Mouse (Mus musculus) intestine, embryonic 14.5 days (tissue): ENCODE measurements around the gene Tbc1d16. TPM values are rescaled to one million over a fixed set of nuclear protein-coding genes. Genes with fewer than 3 reads are reported as not detected.

Experiments
- ATAC-seq: fragments of 200-750 bp; cut with Nextera tagmentation; replicated peaks from 2 replicates; pipeline ENCODE4 v1.8.0; 2017; ENCODE audit warnings: low read depth, moderate number of reproducible peaks, moderate TSS enrichment, moderate library complexity; ENCODE audit not compliant: low FRiP score, low TSS enrichment
- DNase-seq: peaks from one replicate; pipeline ENCODE4 v3.0.0-alpha.2; 2018; ENCODE audit warnings: low spot score
- H3K27ac ChIP-seq: fragments of 300-500 bp; sonication (generic); 2 replicates; pipeline ENCODE4 v1.5.1; 2014; ENCODE audit warnings: low read depth, mild to moderate bottlenecking, control low read depth
- H3K27me3 ChIP-seq: fragments of 300-500 bp; sonication (generic); replicated peaks from 2 replicates; pipeline ENCODE4 v1.6.1; 2014; ENCODE audit warnings: low read length, control low read depth; ENCODE audit not compliant: control insufficient read depth, insufficient read depth
- H3K36me3 ChIP-seq: fragments of 300-500 bp; sonication (generic); 2 replicates; pipeline ENCODE4 v1.6.1; 2014; ENCODE audit warnings: low read length, control low read depth; ENCODE audit not compliant: control insufficient read depth, insufficient read depth
- H3K4me1 ChIP-seq: fragments of 300-500 bp; sonication (generic); replicated peaks from 2 replicates; pipeline ENCODE4 v1.6.1; 2014; ENCODE audit warnings: low read length, control low read depth, mixed read lengths; ENCODE audit not compliant: control insufficient read depth, insufficient read depth
- H3K4me2 ChIP-seq: fragments of 300-500 bp; sonication (generic); 2 replicates; pipeline ENCODE4 v1.6.1; 2014; ENCODE audit warnings: low read length
- H3K4me3 ChIP-seq: fragments of 300-500 bp; sonication (generic); 2 replicates; pipeline ENCODE4 v1.5.1; 2014; ENCODE audit warnings: low read depth, low read length, control low read depth, mixed read lengths
- H3K9ac ChIP-seq: fragments of 300-500 bp; sonication (generic); 2 replicates; pipeline ENCODE4 v1.6.1; 2014; ENCODE audit warnings: mild to moderate bottlenecking, low read length
- H3K9me3 ChIP-seq: fragments of 300-500 bp; sonication (generic); 2 replicates; pipeline ENCODE4 v1.6.1; 2016; ENCODE audit warnings: low read length, control low read depth; ENCODE audit not compliant: control insufficient read depth
- WGBS: fragments of 180-500 bp; shearing (Covaris S2); extraction: QIAGEN DNeasy Blood & Tissue Kit; methylation state at CpG from one replicate; pipeline ENCODE4 v1.1.7; 2014; 5-methylcytosine and 5-hydroxymethylcytosine counted together
- polyA plus RNA-seq: library from polyadenylated mRNA; unstranded; fragments of >200 nt; fragmentation: Nextera tagmentation; extraction: Ambion mirVana; gene quantifications from 2 replicates; pipeline ENCODE4 v1.2.1, GENCODE M21; 2014

The Tbc1d16 gene
- polyA plus RNA-seq, 1 experiment from 2014 or later, result 13.0 TPM

GRCm38 (mm10) chr11:119164375-119164774 lies 63.9 kb downstream of the Tbc1d16 start:
- H3K27me3 ChIP-seq, result no peaks in the 10 kb centered on the region
- H3K9ac ChIP-seq, result no peak overlapping the region
- ATAC-seq, result no peak
- H3K27ac ChIP-seq, result no peak overlapping the region
- H3K4me1 ChIP-seq, result peaks cover 15% of the 10 kb centered on the region
- WGBS, result 93% methylated on average over 7 of the region's 7 CpGs
- no peaks in the 10 kb centered on the region for H3K36me3 ChIP-seq
- H3K9me3 ChIP-seq, result no peaks in the 10 kb centered on the region
- H3K4me3 ChIP-seq, result no peak overlapping the region
- no peak for DNase-seq
- no peak overlapping the region for H3K4me2 ChIP-seq

DNA sequence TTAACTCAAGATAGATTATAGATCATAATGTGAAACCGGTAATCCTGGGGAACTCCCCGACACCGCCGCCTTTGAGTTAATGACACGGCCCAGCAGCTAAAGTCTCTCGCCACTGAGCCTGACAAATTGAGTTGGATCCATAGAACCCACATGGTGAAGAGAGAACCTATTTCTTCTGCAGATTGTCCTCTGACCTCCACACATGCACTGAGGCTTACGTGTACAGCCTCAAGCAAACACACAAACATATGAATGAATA lies 64.6 kb downstream of the Tbc1d16 start:
- H3K4me1 ChIP-seq, result peaks cover 15% of the 10 kb centered on the region
- H3K27ac ChIP-seq, result no peak overlapping the region; the same call in 1 of the 2 replicates
- H3K36me3 ChIP-seq, result no peaks in the 10 kb centered on the region
- ATAC-seq, result no peak
- WGBS, result 81% methylated on average over 7 of the region's 7 CpGs
- no peaks in the 10 kb centered on the region for H3K27me3 ChIP-seq
- H3K9ac ChIP-seq, result no peak overlapping the region
- no peaks in the 10 kb centered on the region for H3K9me3 ChIP-seq
- DNase-seq, result no peak
- H3K4me2 ChIP-seq, result no peak overlapping the region
- H3K4me3 ChIP-seq, result no peak overlapping the region

GRCm38 (mm10) chr11:119162959-119163733 lies 65.2 kb downstream of the Tbc1d16 start:
- H3K9me3 ChIP-seq, result no peaks in the 10 kb centered on the region
- H3K36me3 ChIP-seq, result no peaks in the 10 kb centered on the region
- no peaks in the 10 kb centered on the region for H3K27me3 ChIP-seq
- H3K4me1 ChIP-seq, result peaks cover 15% of the 10 kb centered on the region
- no peak overlapping the region for H3K9ac ChIP-seq
- H3K4me3 ChIP-seq, result no peak overlapping the region
- peak overlapping the region; percentile 16; the same call in 1 of the 2 replicates for H3K4me2 ChIP-seq
- ATAC-seq (no peak), DNase-seq (no peak)
- H3K27ac ChIP-seq, result peak overlapping the region; percentile 62; the same call in 1 of the 2 replicates
- WGBS, result 47% methylated on average over 22 of the region's 22 CpGs

DNA sequence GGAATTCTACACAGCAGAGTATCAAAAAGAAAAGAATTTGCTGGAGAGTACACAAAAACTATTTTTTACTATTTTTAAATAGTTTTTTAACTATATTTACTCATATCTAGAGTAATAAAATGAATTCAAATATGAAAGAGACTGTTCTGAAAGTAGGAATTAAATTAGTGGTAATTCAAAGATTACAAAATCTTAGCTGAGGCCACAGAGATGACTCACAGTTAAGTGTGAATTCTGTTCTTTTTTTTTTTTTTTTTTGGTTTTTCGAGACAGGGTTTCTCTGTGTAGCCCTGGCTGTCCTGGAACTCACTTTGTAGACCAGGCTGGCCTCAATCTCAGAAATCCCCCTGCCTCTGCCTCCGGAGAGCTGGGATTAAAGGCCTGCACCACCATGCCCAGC lies 66.6 kb downstream of the Tbc1d16 start:
- no peak overlapping the region for H3K4me3 ChIP-seq
- WGBS, result 81% methylated on average over 2 of the region's 2 CpGs
- H3K9me3 ChIP-seq, result no peaks in the 10 kb centered on the region
- ATAC-seq, result no peak
- peaks cover 15% of the 10 kb centered on the region for H3K4me1 ChIP-seq
- no peak overlapping the region for H3K9ac ChIP-seq
- no peak overlapping the region for H3K27ac ChIP-seq
- no peak for DNase-seq
- H3K27me3 ChIP-seq, result no peaks in the 10 kb centered on the region
- H3K4me2 ChIP-seq, result no peak overlapping the region
- no peaks in the 10 kb centered on the region for H3K36me3 ChIP-seq

- peaks cover 6% of the 10 kb centered on the region; the same call in 1 of the 2 replicates for H3K36me3 ChIP-seq
- H3K27me3 ChIP-seq, result peaks cover 5% of the 10 kb centered on the region; the same call in 1 of the 2 replicates
- peaks cover 6% of the 10 kb centered on the region for H3K4me1 ChIP-seq
- H3K4me2 ChIP-seq, result no peak overlapping the region
- H3K4me3 ChIP-seq, result no peak overlapping the region
- no peaks in the 10 kb centered on the region for H3K9me3 ChIP-seq
- 89% methylated on average over 5 of the region's 5 CpGs for WGBS
- DNase-seq, result no peak
- no peak overlapping the region for H3K9ac ChIP-seq
- ATAC-seq, result no peak
- H3K27ac ChIP-seq, result no peak overlapping the region
Measured at GRCm38 (mm10) chr11:119160050-119160449, 68.2 kb downstream of the Tbc1d16 start.

DNA sequence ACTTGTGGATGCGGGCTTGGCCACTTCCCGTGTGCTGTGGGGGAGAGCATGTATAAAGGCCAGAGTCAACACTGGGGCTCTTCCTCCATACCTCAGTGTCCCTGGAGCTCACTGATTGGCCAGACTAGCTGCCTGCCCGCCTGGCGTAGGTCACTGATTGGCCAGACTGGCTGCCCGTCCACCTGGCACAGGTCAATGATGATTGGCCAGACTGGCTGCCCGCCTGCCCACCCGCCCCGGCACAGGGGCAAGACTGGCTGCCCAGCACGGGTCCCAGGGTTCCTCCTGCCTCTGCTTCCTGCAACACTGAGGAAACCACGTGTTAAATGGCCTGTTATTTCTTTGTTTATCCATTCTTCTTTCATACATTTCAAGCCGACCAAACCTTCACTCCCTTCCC lies 68.8 kb downstream of the Tbc1d16 start:
- WGBS, result 48% methylated on average over 11 of the region's 11 CpGs
- H3K27me3 ChIP-seq, result peaks cover 5% of the 10 kb centered on the region; the same call in 1 of the 2 replicates
- peaks cover 11% of the 10 kb centered on the region; the same call in 1 of the 2 replicates for H3K36me3 ChIP-seq
- no peak overlapping the region for H3K4me3 ChIP-seq
- no peaks in the 10 kb centered on the region for H3K9me3 ChIP-seq
- peaks cover 6% of the 10 kb centered on the region for H3K4me1 ChIP-seq
- DNase-seq (no peak), ATAC-seq (peak; percentile 44; the same call in 1 of the 2 replicates)
- no peak overlapping the region for H3K27ac ChIP-seq
- no peak overlapping the region for H3K9ac ChIP-seq
- no peak overlapping the region for H3K4me2 ChIP-seq

DNA sequence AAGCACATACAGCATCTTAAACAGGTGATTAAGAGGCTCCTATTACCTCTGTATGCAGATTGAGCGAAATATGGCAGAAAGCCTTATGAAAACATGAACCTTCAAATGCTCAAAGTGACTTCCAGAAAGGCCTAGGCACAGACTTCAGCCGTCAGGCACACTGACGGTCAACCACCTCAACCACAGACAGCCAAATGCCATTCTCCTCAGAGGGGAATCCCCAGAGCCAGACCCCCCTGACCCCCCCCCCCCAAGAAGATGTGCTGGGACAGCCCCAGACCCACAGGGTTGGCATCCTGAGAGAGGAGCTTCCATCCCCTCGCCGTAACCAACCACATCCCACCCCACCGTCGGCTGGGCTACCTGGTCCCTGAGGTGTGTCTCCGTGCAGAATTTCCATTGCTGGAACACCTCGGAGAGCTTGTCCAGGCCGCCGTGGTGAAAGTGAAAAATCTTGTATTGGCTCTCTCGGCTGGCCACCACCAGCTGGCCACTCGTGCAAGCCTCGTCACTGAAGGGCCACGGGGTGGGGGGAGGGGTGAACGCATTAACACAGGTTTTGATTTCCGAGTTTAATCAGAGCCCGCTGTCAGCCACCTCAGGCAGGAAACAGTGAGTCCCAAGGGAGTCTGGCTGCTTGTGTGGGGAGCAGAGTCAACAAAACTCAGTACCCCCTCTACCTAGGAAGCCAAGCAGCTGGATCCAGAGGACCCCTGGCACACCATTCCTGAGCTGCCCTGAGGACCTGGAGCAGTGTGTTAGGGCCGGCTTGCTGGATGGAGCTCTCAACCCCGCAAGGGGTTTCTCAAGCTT lies 70.7 kb downstream of the Tbc1d16 start:
- WGBS, result 48% methylated on average over 20 of the region's 20 CpGs
- no peak overlapping the region for H3K4me3 ChIP-seq
- H3K27ac ChIP-seq, result no peak overlapping the region
- H3K4me1 ChIP-seq, result no peaks in the 10 kb centered on the region
- no peak overlapping the region for H3K9ac ChIP-seq
- H3K9me3 ChIP-seq, result no peaks in the 10 kb centered on the region
- peaks cover 5% of the 10 kb centered on the region; the same call in 1 of the 2 replicates for H3K27me3 ChIP-seq
- peaks cover 27% of the 10 kb centered on the region for H3K36me3 ChIP-seq
- H3K4me2 ChIP-seq, result no peak overlapping the region
- DNase-seq, result no peak
- ATAC-seq, result no peak

GRCm38 (mm10) chr11:119156481-119157254 lies 71.6 kb downstream of the Tbc1d16 start:
- ATAC-seq, result no peak
- WGBS, result 61% methylated on average over 24 of the region's 24 CpGs

More at GRCm38 (mm10) chr11:119156481-119157254, 71.6 kb downstream of the Tbc1d16 start:
- no peak overlapping the region for H3K4me3 ChIP-seq
- H3K4me2 ChIP-seq, result no peak overlapping the region
- no peak overlapping the region for H3K9ac ChIP-seq
- H3K9me3 ChIP-seq, result no peaks in the 10 kb centered on the region
- H3K27ac ChIP-seq, result no peak overlapping the region
- H3K4me1 ChIP-seq, result no peaks in the 10 kb centered on the region
- H3K27me3 ChIP-seq, result peaks cover 5% of the 10 kb centered on the region; the same call in 1 of the 2 replicates
- DNase-seq, result no peak
- peaks cover 30% of the 10 kb centered on the region for H3K36me3 ChIP-seq
